Mouse (Mus musculus): ENCODE data around the gene Col5a3. TPM values are rescaled to one million over a fixed set of nuclear protein-coding genes. Genes with fewer than 3 reads are reported as not detected.

The Col5a3 gene
- polyA plus RNA-seq, 1 experiment from 2014 or later: not detected

GRCm38 (mm10) chr9:20747682-20748081 lies 67.2 kb downstream of the Col5a3 start:
- Histone ChIP-seq H3K27ac (no peak overlapping the region), H3K36me3 (ENCODE audit: inconsistent target) (no peaks in the 10 kb centered on the region), H3K79me2 (ENCODE audit: inconsistent target) (no peaks in the 10 kb centered on the region), H3K4me3 (ENCODE audit: inconsistent target) (no peak overlapping the region)
- whole genome bisulfite sequencing (ENCODE audit: missing documents): 8% methylated on average over 3 of the region's 3 CpGs

DNA sequence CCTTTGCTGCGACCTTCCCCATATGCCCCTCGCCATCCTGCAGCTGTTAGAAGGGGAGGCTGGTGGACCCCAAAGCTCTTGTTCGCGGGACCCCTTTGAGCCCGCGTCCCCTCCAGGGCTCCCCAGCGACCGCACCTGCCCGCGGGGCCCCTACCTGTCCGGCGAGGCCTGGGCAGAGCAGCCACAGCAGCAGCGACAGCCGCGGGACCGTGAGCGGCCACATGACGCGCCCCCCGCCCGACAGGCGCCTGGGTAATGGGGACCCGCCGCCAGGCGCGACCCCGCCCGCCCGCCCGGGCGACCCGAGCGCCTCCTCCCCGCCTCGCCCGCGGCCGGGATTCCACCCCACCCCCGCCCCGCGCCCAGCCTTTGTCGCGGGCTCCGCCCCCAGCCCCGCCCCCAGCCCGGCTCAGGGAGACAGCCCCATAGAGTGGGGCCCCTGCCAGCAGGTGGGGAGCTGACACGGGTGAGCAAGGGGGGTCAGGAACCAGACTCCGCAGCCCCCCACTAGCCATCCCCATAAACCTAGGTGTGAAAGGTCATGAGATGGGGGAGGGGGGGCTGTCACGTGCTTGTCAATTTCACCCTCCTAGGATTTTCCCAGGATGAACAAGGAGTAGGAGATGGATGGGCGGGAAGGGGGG lies 68.7 kb downstream of the Col5a3 start, which contains the start of gene Olfm2:
TSS of gene Olfm2 (minus strand) at position 333 of the 644 bp plus-strand sequence.
- no peak within 1 kb of the TSS for H3K4me3 ChIP-seq (ENCODE audit: inconsistent target)

GRCm38 (mm10) chr9:20745129-20745966 lies 69.5 kb downstream of the Col5a3 start:
- Histone ChIP-seq H3K27ac (no peak overlapping the region), H3K4me3 (ENCODE audit: inconsistent target) (no peak overlapping the region), H3K79me2 (ENCODE audit: inconsistent target) (no peaks in the 10 kb centered on the region), H3K36me3 (ENCODE audit: inconsistent target) (no peaks in the 10 kb centered on the region)
- WGBS (ENCODE audit: missing documents): 19% methylated on average over 17 of the region's 17 CpGs

More for the DNA sequence above, 68.7 kb downstream of the Col5a3 start, which contains the start of gene Olfm2:
- Histone ChIP-seq H3K36me3 (ENCODE audit: inconsistent target) (no peaks in the 10 kb centered on the region), H3K79me2 (ENCODE audit: inconsistent target) (no peaks in the 10 kb centered on the region), H3K27ac (no peak within 1 kb of the TSS)
- 2% methylated on average over 38 of the region's 50 CpGs for WGBS (ENCODE audit: missing documents)

GRCm38 (mm10) chr9:20743946-20744738 lies 70.7 kb downstream of the Col5a3 start:
- WGBS (ENCODE audit: missing documents): 27% methylated on average over 22 of the region's 22 CpGs
- H3K27ac ChIP-seq: no peak overlapping the region
- H3K36me3 ChIP-seq (ENCODE audit: inconsistent target): no peaks in the 10 kb centered on the region
- no peaks in the 10 kb centered on the region for H3K79me2 ChIP-seq (ENCODE audit: inconsistent target)
- H3K4me3 ChIP-seq (ENCODE audit: inconsistent target): no peak overlapping the region

DNA sequence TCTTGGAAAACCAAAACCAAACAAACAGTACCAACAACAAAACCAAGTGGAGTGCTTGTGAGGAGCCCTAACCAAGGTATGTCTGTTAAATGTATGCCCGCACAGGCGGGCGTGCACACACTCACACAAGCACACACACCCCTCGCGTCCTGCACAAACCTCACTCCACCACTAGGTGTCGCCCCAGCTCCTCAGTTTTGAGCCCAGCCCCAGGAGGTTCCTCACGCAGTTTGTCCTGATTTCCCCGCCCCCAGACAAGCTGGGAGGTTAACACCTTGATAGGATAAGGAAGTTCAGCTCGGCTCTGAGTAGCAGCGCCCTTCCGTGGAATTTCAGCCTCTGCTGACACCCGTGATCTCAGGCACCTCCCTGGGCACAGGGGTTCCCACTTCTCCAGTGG lies 74.5 kb downstream of the Col5a3 start:
- no peaks in the 10 kb centered on the region for H3K79me2 ChIP-seq (ENCODE audit: inconsistent target)
- no peak overlapping the region for H3K27ac ChIP-seq
- under 1% methylated on average over 12 of the region's 12 CpGs for WGBS (ENCODE audit: missing documents)
- H3K36me3 ChIP-seq (ENCODE audit: inconsistent target): no peaks in the 10 kb centered on the region
- no peak overlapping the region for H3K4me3 ChIP-seq (ENCODE audit: inconsistent target)

DNA sequence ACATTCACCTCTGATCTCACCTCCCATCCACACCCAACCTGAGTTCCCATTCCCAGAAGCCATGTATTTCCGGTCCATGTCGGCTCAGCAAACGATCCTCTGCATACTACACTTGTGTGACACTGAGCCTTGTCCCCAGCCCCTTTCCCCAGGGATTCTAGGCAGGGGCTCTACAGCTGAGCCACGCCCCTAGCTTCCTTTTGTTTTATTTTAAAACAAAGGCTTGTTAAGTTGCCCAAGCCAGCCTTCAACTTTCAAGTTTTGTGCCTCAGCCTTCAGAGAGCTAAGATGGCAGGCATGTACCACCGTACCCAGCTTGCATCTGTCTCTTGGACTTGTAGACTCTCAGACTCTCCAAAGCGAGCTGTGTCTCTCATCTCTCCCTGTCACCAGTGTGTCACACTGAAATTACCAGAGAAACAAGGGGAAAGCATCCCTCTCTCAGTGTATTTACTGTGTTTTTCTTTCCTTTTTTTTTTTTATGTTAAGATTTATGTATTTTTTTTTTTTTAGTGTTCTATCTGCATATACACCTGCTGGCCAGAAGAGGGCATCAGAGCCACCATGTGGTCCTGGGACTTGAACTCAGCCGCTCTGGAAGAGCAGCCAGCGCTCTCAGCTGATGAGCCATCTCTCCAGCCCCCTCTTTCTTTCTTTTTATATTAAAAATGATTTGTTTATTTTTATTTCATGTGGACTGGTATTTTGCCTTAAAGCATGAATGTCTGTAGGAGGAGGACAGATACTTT lies 76.4 kb downstream of the Col5a3 start:
- 46% methylated on average over 8 of the region's 8 CpGs for WGBS (ENCODE audit: missing documents)
- Histone ChIP-seq H3K27ac (no peak overlapping the region), H3K4me3 (ENCODE audit: inconsistent target) (no peak overlapping the region), H3K36me3 (ENCODE audit: inconsistent target) (no peaks in the 10 kb centered on the region), H3K79me2 (ENCODE audit: inconsistent target) (no peaks in the 10 kb centered on the region)

GRCm38 (mm10) chr9:20737227-20737626 lies 77.6 kb downstream of the Col5a3 start:
- no peaks in the 10 kb centered on the region for H3K36me3 ChIP-seq (ENCODE audit: inconsistent target)
- no peak overlapping the region for H3K4me3 ChIP-seq (ENCODE audit: inconsistent target)
- no peak overlapping the region for H3K27ac ChIP-seq
- H3K79me2 ChIP-seq (ENCODE audit: inconsistent target): no peaks in the 10 kb centered on the region
- 92% methylated on average over 2 of the region's 2 CpGs for WGBS (ENCODE audit: missing documents)

GRCm38 (mm10) chr9:20734692-20735091 lies 80.2 kb downstream of the Col5a3 start:
- Histone ChIP-seq H3K79me2 (ENCODE audit: inconsistent target) (no peaks in the 10 kb centered on the region), H3K27ac (no peak overlapping the region), H3K4me3 (ENCODE audit: inconsistent target) (no peak overlapping the region), H3K36me3 (ENCODE audit: inconsistent target) (no peaks in the 10 kb centered on the region)
- WGBS (ENCODE audit: missing documents): 58% methylated on average over 3 of the region's 3 CpGs

DNA sequence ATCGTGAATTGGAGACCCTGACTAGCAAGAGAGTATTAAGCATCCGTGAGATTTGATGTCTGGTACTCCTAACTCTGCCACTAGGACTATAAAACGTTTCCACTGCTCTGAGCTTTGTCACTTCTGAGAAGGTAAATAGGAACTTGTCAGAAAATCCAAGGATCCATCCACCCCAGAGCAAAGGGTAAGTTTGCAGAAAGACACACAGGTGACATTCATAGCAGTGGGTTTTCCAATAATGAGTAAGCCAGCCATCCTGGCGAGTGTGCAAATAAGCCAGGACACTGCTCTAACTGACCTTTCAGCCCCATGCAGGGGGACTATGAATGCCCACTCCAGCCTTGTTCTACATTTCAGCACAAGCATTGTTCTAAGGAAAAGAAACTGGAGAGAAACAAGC lies 83.1 kb downstream of the Col5a3 start:
- no peaks in the 10 kb centered on the region for H3K36me3 ChIP-seq (ENCODE audit: inconsistent target)
- H3K79me2 ChIP-seq (ENCODE audit: inconsistent target): no peaks in the 10 kb centered on the region
- no peak overlapping the region for H3K27ac ChIP-seq
- H3K4me3 ChIP-seq (ENCODE audit: inconsistent target): no peak overlapping the region
- WGBS (ENCODE audit: missing documents): 68% methylated on average over 4 of the region's 4 CpGs

GRCm38 (mm10) chr9:20729451-20729850 lies 85.4 kb downstream of the Col5a3 start:
- Histone ChIP-seq H3K36me3 (ENCODE audit: inconsistent target) (no peaks in the 10 kb centered on the region), H3K27ac (no peak overlapping the region), H3K79me2 (ENCODE audit: inconsistent target) (no peaks in the 10 kb centered on the region), H3K4me3 (ENCODE audit: inconsistent target) (no peak overlapping the region)
- 42% methylated on average over 6 of the region's 6 CpGs for WGBS (ENCODE audit: missing documents)

GRCm38 (mm10) chr9:20727601-20728113 lies 87.2 kb downstream of the Col5a3 start:
- Histone ChIP-seq H3K27ac (no peak overlapping the region), H3K79me2 (ENCODE audit: inconsistent target) (no peaks in the 10 kb centered on the region), H3K36me3 (ENCODE audit: inconsistent target) (no peaks in the 10 kb centered on the region), H3K4me3 (ENCODE audit: inconsistent target) (no peak overlapping the region)
- WGBS (ENCODE audit: missing documents): 2% methylated on average over 46 of the region's 46 CpGs

- H3K4me3 ChIP-seq (ENCODE audit: inconsistent target): no peak overlapping the region
- 2% methylated on average over 54 of the region's 54 CpGs for WGBS (ENCODE audit: missing documents)
- no peaks in the 10 kb centered on the region for H3K36me3 ChIP-seq (ENCODE audit: inconsistent target)
- no peaks in the 10 kb centered on the region for H3K79me2 ChIP-seq (ENCODE audit: inconsistent target)
- no peak overlapping the region for H3K27ac ChIP-seq
Measured at GRCm38 (mm10) chr9:20726859-20727600, 87.8 kb downstream of the Col5a3 start.

GRCm38 (mm10) chr9:20726134-20726858 lies 88.6 kb downstream of the Col5a3 start:
- H3K79me2 ChIP-seq (ENCODE audit: inconsistent target): no peaks in the 10 kb centered on the region
- 5% methylated on average over 42 of the region's 42 CpGs for WGBS (ENCODE audit: missing documents)
- no peak overlapping the region for H3K27ac ChIP-seq
- no peaks in the 10 kb centered on the region for H3K36me3 ChIP-seq (ENCODE audit: inconsistent target)
- no peak overlapping the region for H3K4me3 ChIP-seq (ENCODE audit: inconsistent target)
